Mouse (Mus musculus): ENCODE results near the gene Rfx3. TPM values are rescaled to one million over a fixed set of nuclear protein-coding genes. Genes with fewer than 3 reads are reported as not detected.
A peak's percentile ranks its signal among the peaks of the same experiment; 100 is the strongest.

Gene Rfx3
- 15.7 and 17.6 TPM in 2 replicates for polyA plus RNA-seq (2016; fragmentation: Nextera tagmentation; extraction: Ambion mirVana)

GRCm38 (mm10) chr19:28010471-28011395 is at the start of gene Rfx3:
Rfx3 (minus strand) TSS chr19:28011166.
- Histone ChIP-seq H3K27me3 (no peaks in the 10 kb centered on the region), H3K4me2 (replicated peaks) (peak within 1 kb of the TSS; percentile 71), H3K9me3 (no peaks in the 10 kb centered on the region), H3K4me3 (peak within 1 kb of the TSS; percentile 89), H3K36me3 (no peaks in the 10 kb centered on the region), H3K4me1 (no peaks in the 10 kb centered on the region), H3K27ac (peak within 1 kb of the TSS; percentile 100), H3K9ac (peak within 1 kb of the TSS; percentile 91)
- ATAC-seq (ENCODE audit: insufficient number of reproducible peaks, insufficient read depth, low FRiP score, low TSS enrichment), result peak; percentile 86
- under 1% methylated on average over 77 of the region's 78 CpGs for WGBS

DNA sequence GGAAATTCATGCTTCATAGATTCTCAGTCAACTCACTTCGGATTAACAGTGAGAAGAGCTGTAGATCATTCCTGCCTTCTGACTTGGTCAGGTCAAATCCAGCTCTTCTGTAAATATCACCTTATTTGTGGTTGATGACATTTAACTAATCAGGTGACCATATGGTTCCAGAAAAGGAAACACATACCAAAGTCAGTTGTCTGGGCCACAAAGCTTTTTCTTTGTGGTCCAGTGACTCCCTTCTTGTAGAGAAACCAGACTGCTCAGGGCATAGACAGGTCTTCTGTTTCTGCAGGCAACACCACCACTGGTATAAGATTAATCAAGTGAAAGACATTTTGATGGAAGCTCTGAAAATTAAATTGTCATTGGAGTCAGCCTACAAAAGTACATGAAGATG is 41.1 kb upstream of the Rfx3 start:
- no peaks in the 10 kb centered on the region for H3K4me1 ChIP-seq
- ATAC-seq (ENCODE audit: insufficient number of reproducible peaks, insufficient read depth, low FRiP score, low TSS enrichment), result no peak

GRCm38 (mm10) chr19:28051571-28051970 is 40.6 kb upstream of the Rfx3 start:
- no peak for ATAC-seq (ENCODE audit: insufficient number of reproducible peaks, insufficient read depth, low FRiP score, low TSS enrichment)
- no peaks in the 10 kb centered on the region for H3K27me3 ChIP-seq
- H3K9me3 ChIP-seq, result no peaks in the 10 kb centered on the region
- no peak overlapping the region for H3K4me2 ChIP-seq (replicated peaks)
- no peaks in the 10 kb centered on the region for H3K36me3 ChIP-seq
- no peaks in the 10 kb centered on the region for H3K4me1 ChIP-seq
- H3K27ac ChIP-seq, result no peak overlapping the region
- no peak overlapping the region for H3K4me3 ChIP-seq
- no peak overlapping the region for H3K9ac ChIP-seq
- 74% methylated on average over 5 of the region's 5 CpGs for WGBS

More for the DNA sequence above, 41.1 kb upstream of the Rfx3 start:
- H3K27ac ChIP-seq, result no peak overlapping the region
- no peak overlapping the region for H3K9ac ChIP-seq
- 80% methylated on average over 1 of the region's 1 CpGs for WGBS
- H3K4me2 ChIP-seq (replicated peaks), result no peak overlapping the region
- no peaks in the 10 kb centered on the region for H3K27me3 ChIP-seq
- no peak overlapping the region for H3K4me3 ChIP-seq
- H3K36me3 ChIP-seq, result no peaks in the 10 kb centered on the region
- no peaks in the 10 kb centered on the region for H3K9me3 ChIP-seq

DNA sequence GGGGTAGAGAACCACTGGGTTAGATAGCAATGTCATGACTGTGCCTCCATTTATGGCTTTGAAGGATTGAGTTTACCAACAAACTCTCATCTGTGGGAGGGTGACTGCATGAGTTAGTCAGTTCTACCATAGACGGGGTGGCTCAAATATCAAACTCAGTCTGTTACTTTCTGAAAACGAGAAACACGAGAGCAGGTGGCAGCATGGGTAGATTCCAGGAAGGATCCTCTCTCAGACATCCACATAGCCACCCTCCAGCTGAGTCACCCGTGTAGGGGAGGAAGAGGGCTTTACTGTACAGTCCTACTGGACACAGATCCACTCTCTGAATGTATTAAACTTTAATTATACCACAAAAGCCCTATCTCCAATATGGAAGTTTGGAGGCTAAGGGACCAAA is 38.3 kb upstream of the Rfx3 start:
- ATAC-seq (ENCODE audit: insufficient number of reproducible peaks, insufficient read depth, low FRiP score, low TSS enrichment), result no peak
- H3K9ac ChIP-seq, result no peak overlapping the region
- no peak overlapping the region for H3K4me2 ChIP-seq (replicated peaks)
- WGBS, result 84% methylated on average over 4 of the region's 4 CpGs
- no peaks in the 10 kb centered on the region for H3K9me3 ChIP-seq
- H3K27me3 ChIP-seq, result no peaks in the 10 kb centered on the region
- H3K36me3 ChIP-seq, result no peaks in the 10 kb centered on the region
- H3K4me1 ChIP-seq, result no peaks in the 10 kb centered on the region
- no peak overlapping the region for H3K4me3 ChIP-seq
- H3K27ac ChIP-seq, result no peak overlapping the region

- Histone ChIP-seq H3K4me3 (no peak overlapping the region), H3K27me3 (no peaks in the 10 kb centered on the region), H3K9me3 (no peaks in the 10 kb centered on the region), H3K4me2 (replicated peaks) (no peak overlapping the region), H3K27ac (no peak overlapping the region), H3K36me3 (no peaks in the 10 kb centered on the region), H3K4me1 (no peaks in the 10 kb centered on the region), H3K9ac (no peak overlapping the region)
- no peak for ATAC-seq (ENCODE audit: insufficient number of reproducible peaks, insufficient read depth, low FRiP score, low TSS enrichment)
- 86% methylated on average over 5 of the region's 5 CpGs for WGBS
Observed at GRCm38 (mm10) chr19:28046806-28047205, 35.8 kb upstream of the Rfx3 start.

DNA sequence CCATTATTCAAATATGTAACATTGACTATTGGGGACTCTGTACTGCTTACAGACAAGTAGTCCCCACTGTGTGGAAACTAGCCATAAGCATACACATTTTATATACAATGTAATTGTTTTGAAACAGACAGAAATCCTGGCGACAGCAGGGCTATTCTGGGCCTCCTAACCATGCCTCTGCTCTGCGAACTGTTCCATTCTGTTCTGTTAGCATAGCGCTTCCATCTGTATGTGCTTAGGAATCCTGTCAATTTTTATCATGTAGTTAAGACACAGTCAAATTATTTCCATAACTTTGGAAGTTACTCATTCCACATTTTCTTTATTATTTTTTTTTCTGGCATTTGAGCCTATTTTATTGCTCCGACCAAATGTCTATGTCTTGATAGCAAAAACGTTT is 34.0 kb upstream of the Rfx3 start:
- H3K27me3 ChIP-seq, result no peaks in the 10 kb centered on the region
- no peaks in the 10 kb centered on the region for H3K4me1 ChIP-seq
- no peak overlapping the region for H3K27ac ChIP-seq
- H3K36me3 ChIP-seq, result no peaks in the 10 kb centered on the region
- ATAC-seq (ENCODE audit: insufficient number of reproducible peaks, insufficient read depth, low FRiP score, low TSS enrichment), result no peak
- no peaks in the 10 kb centered on the region for H3K9me3 ChIP-seq
- 69% methylated on average over 5 of the region's 5 CpGs for WGBS
- no peak overlapping the region for H3K9ac ChIP-seq
- H3K4me3 ChIP-seq, result no peak overlapping the region
- H3K4me2 ChIP-seq (replicated peaks), result no peak overlapping the region

- H3K27me3 ChIP-seq, result no peaks in the 10 kb centered on the region
- under 1% methylated on average over 52 of the region's 52 CpGs for WGBS
- H3K4me1 ChIP-seq, result no peaks in the 10 kb centered on the region
- ATAC-seq (ENCODE audit: insufficient number of reproducible peaks, insufficient read depth, low FRiP score, low TSS enrichment), result peak; percentile 64
- peak overlapping the region; percentile 57 for H3K4me2 ChIP-seq (replicated peaks)
- no peaks in the 10 kb centered on the region for H3K36me3 ChIP-seq
- peak overlapping the region; percentile 89 for H3K4me3 ChIP-seq
- peak overlapping the region; percentile 88 for H3K9ac ChIP-seq
- peak overlapping the region; percentile 100 for H3K27ac ChIP-seq
- H3K9me3 ChIP-seq, result no peaks in the 10 kb centered on the region
Observed at GRCm38 (mm10) chr19:28011718-28012499, 943 bp upstream of the Rfx3 start.

DNA sequence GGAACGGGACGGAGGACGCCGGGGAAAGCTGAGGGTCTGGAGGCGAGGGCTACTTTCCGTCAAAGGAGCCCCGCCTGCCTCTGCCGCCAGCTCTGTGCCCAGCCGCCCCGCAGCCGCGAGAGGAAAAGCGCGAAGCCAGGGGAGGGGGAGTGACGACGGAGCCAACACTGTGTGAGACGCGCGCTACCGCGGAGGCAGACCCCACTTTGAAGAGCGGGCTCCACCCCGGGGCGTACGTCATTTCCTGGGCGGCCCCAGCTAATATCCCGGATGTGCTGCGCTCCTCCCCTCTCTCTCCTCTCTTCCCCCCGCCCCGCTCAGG is 391 bp upstream of the Rfx3 start:
- peak overlapping the region; percentile 91 for H3K9ac ChIP-seq
- H3K4me1 ChIP-seq, result no peaks in the 10 kb centered on the region
- ATAC-seq (ENCODE audit: insufficient number of reproducible peaks, insufficient read depth, low FRiP score, low TSS enrichment), result peak; percentile 98
- H3K4me2 ChIP-seq (replicated peaks), result peak overlapping the region; percentile 36
- H3K9me3 ChIP-seq, result no peaks in the 10 kb centered on the region
- H3K27me3 ChIP-seq, result no peaks in the 10 kb centered on the region
- 2% methylated on average over 29 of the region's 30 CpGs for WGBS
- H3K4me3 ChIP-seq, result peak overlapping the region; percentile 89
- peak overlapping the region; percentile 100 for H3K27ac ChIP-seq
- H3K36me3 ChIP-seq, result no peaks in the 10 kb centered on the region

DNA sequence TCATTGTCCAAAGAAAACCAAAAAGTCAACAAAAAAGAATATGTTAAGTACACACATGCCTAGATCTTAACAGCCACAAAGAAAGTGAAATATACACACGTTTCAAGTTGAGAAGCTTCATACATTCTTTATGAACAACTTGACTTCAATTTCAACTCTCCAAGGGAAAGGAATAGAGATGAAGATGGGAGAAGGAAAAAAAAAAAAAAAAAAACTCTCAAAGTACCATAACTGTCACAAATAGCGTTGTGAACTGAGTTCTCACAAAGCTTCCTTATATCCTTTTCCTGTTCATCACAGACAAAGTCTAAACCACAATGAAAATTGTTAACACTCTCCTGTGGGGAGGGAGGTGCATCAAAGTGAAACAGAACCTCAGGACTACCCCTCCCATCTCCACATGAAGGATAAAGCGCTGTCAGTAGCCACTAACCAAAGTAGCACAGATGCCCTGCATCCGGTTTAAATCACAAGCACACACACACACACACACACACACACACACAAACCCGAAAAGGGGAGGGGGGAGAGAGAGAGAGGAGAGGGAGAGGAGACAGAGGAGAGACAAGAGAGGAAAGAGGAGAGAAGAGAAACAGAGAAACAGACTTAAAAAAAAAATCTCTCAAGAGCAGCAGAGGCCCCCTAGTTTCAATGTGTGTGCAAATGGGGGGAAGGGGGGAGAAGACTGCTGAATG is 1.2 kb downstream of the Rfx3 start:
- Histone ChIP-seq H3K4me3 (peak overlapping the region; percentile 89), H3K4me2 (replicated peaks) (peak overlapping the region; percentile 71), H3K9ac (peak overlapping the region; percentile 91), H3K27me3 (no peaks in the 10 kb centered on the region), H3K36me3 (no peaks in the 10 kb centered on the region), H3K27ac (peak overlapping the region; percentile 100), H3K9me3 (no peaks in the 10 kb centered on the region), H3K4me1 (no peaks in the 10 kb centered on the region)
- 3% methylated on average over 5 of the region's 5 CpGs for WGBS
- no peak for ATAC-seq (ENCODE audit: insufficient number of reproducible peaks, insufficient read depth, low FRiP score, low TSS enrichment)

- H3K4me1 ChIP-seq, result peaks cover 9% of the 10 kb centered on the region; the same call in 1 of the 2 replicates
- no peaks in the 10 kb centered on the region for H3K9me3 ChIP-seq
- H3K27ac ChIP-seq, result no peak overlapping the region
- no peak overlapping the region for H3K4me2 ChIP-seq (replicated peaks)
- no peaks in the 10 kb centered on the region for H3K36me3 ChIP-seq
- no peak overlapping the region for H3K9ac ChIP-seq
- no peak for ATAC-seq (ENCODE audit: insufficient number of reproducible peaks, insufficient read depth, low FRiP score, low TSS enrichment)
- no peaks in the 10 kb centered on the region for H3K27me3 ChIP-seq
- 56% methylated on average over 1 of the region's 1 CpGs for WGBS
- no peak overlapping the region for H3K4me3 ChIP-seq
Observed at GRCm38 (mm10) chr19:28004190-28004589, 6.8 kb downstream of the Rfx3 start.

- H3K9ac ChIP-seq, result no peak overlapping the region
- no peaks in the 10 kb centered on the region for H3K9me3 ChIP-seq
- peaks cover 9% of the 10 kb centered on the region; the same call in 1 of the 2 replicates for H3K4me1 ChIP-seq
- H3K4me2 ChIP-seq (replicated peaks), result no peak overlapping the region
- H3K27me3 ChIP-seq, result no peaks in the 10 kb centered on the region
- no peak overlapping the region for H3K27ac ChIP-seq
- whole genome bisulfite sequencing, result 85% methylated on average over 1 of the region's 1 CpGs
- H3K4me3 ChIP-seq, result no peak overlapping the region
- no peak for ATAC-seq (ENCODE audit: insufficient number of reproducible peaks, insufficient read depth, low FRiP score, low TSS enrichment)
- H3K36me3 ChIP-seq, result no peaks in the 10 kb centered on the region
Observed at GRCm38 (mm10) chr19:28003474-28003873, 7.5 kb downstream of the Rfx3 start.

All from embryonic facial prominence, embryonic 12.5 days (tissue).